Mouse (Mus musculus) CD4-positive, CD25-positive, alpha-beta regulatory T cell, adult 4 months (primary cell): Measurements from ENCODE around the gene Tecr. TPM values are rescaled to one million over a fixed set of nuclear protein-coding genes. Genes with fewer than 3 reads are reported as not detected.
"Not testable (repeated sequence)": the region's sequence is repeated elsewhere in the genome, so short reads cannot be mapped to it uniquely, and the experiment has no call there.

Experiments
- ATAC-seq: one replicate; pipeline ENCODE4 v1.8.0; 2017
- polyA plus RNA-seq, 2 experiments: library from polyadenylated mRNA; unstranded; fragments of 100-300 nt; shearing (Covaris generic); gene quantifications; one replicate each; pipeline ENCODE4 v1.2.1; 2017

The Tecr gene
- polyA plus RNA-seq, 2 experiments from 2014 or later, result 408 to 507 TPM

GRCm38 (mm10) chr8:83618566-83618965 is 10.8 kb upstream of the Tecr start:
- ATAC-seq, result no peak

GRCm38 (mm10) chr8:83617111-83617510 is 9.3 kb upstream of the Tecr start:
- ATAC-seq, result no peak

GRCm38 (mm10) chr8:83616625-83617024 is 8.9 kb upstream of the Tecr start:
- ATAC-seq, result no peak

- no peak for ATAC-seq
Measured at GRCm38 (mm10) chr8:83613695-83614094, 5.9 kb upstream of the Tecr start.

- ATAC-seq, result no peak
Measured at GRCm38 (mm10) chr8:83611921-83612320, 4.2 kb upstream of the Tecr start.

GRCm38 (mm10) chr8:83609547-83610180 is 1.9 kb upstream of the Tecr start:
- no peak for ATAC-seq

GRCm38 (mm10) chr8:83609086-83609485 is 1.3 kb upstream of the Tecr start:
- no peak for ATAC-seq

- peak; percentile 53 for ATAC-seq
Measured at GRCm38 (mm10) chr8:83608398-83608829, 643 bp upstream of the Tecr start.

GRCm38 (mm10) chr8:83602650-83603029 is 5.1 kb downstream of the Tecr start:
- ATAC-seq, result no peak

GRCm38 (mm10) chr8:83599814-83600213 is 8.0 kb downstream of the Tecr start:
- ATAC-seq, result no peak

- ATAC-seq, result no peak
Measured at GRCm38 (mm10) chr8:83598146-83598545, 9.6 kb downstream of the Tecr start.

GRCm38 (mm10) chr8:83596369-83596768 is 11.4 kb downstream of the Tecr start:
- ATAC-seq, result no peak

GRCm38 (mm10) chr8:83595050-83595345 is 12.8 kb downstream of the Tecr start:
- not testable (repeated sequence) for ATAC-seq

GRCm38 (mm10) chr8:83594167-83595049 is 13.4 kb downstream of the Tecr start:
- ATAC-seq, result peak; percentile 94

GRCm38 (mm10) chr8:83593325-83594166 is 14.2 kb downstream of the Tecr start:
- ATAC-seq, result no peak

GRCm38 (mm10) chr8:83592682-83593081 is 15.1 kb downstream of the Tecr start:
- no peak for ATAC-seq

- no peak for ATAC-seq
Measured at GRCm38 (mm10) chr8:83590488-83591023, 17.2 kb downstream of the Tecr start.

GRCm38 (mm10) chr8:83588886-83589285 is 18.9 kb downstream of the Tecr start:
- no peak for ATAC-seq

GRCm38 (mm10) chr8:83587644-83588043 is 20.1 kb downstream of the Tecr start:
- no peak for ATAC-seq

- no peak for ATAC-seq
Measured at GRCm38 (mm10) chr8:83585333-83585732, 22.4 kb downstream of the Tecr start.

GRCm38 (mm10) chr8:83584771-83585170 is 23.0 kb downstream of the Tecr start:
- ATAC-seq, result no peak

- ATAC-seq, result no peak
Measured at GRCm38 (mm10) chr8:83583236-83583635, 24.5 kb downstream of the Tecr start.

- ATAC-seq, result no peak
Measured at GRCm38 (mm10) chr8:83582226-83582625, 25.5 kb downstream of the Tecr start.
